Mouse (Mus musculus) ES-E14 (cell line): Measurements from ENCODE around the gene A930009A15Rik.

Experiments
- CHD2 ChIP-seq: IDR thresholded peaks from 2 replicates; pipeline ENCODE4 v1.6.1; 2014; ENCODE audit warnings: mild to moderate bottlenecking, low read depth, low read length, inconsistent platforms
- HCFC1 ChIP-seq: IDR thresholded peaks from 2 replicates; pipeline ENCODE4 v1.6.1; 2012; ENCODE audit warnings: low read length, inconsistent platforms, borderline replicate concordance; ENCODE audit not compliant: insufficient read depth
- MAFK ChIP-seq: IDR thresholded peaks from 2 replicates; pipeline ENCODE4 v1.6.1; 2014; ENCODE audit warnings: mild to moderate bottlenecking, low read depth, low read length, inconsistent platforms; ENCODE audit not compliant: insufficient read depth
- ZC3H11A ChIP-seq: IDR thresholded peaks from 2 replicates; pipeline ENCODE4 v1.6.1; 2012; ENCODE audit warnings: low read depth, mild to moderate bottlenecking, inconsistent platforms, low read length, borderline replicate concordance

- no peak for TF ChIP-seq HCFC1
- no peak for TF ChIP-seq CHD2
- no peak for TF ChIP-seq ZC3H11A
- TF ChIP-seq MAFK, result no peak
Measured at GRCm38 (mm10) chr10:115571317-115571716, 1.5 kb downstream of the A930009A15Rik start.
